Mouse (Mus musculus) urinary bladder, postnatal 10 days (tissue): Measurements from ENCODE around the gene Olfr338.
"Not testable (repeated sequence)": the region's sequence is repeated elsewhere in the genome, so short reads cannot be mapped to it uniquely, and the experiment has no call there.

Experiments
- DNase-seq: peaks from one replicate; pipeline ENCODE4 v3.0.0; 2022; ENCODE audit warnings: low spot score

The Olfr338 gene

GRCm38 (mm10) chr2:36373219-36373618 lies at the start of gene Olfr338:
Olfr338 (plus strand) TSS chr2:36373519.
- no peak for DNase-seq

DNA sequence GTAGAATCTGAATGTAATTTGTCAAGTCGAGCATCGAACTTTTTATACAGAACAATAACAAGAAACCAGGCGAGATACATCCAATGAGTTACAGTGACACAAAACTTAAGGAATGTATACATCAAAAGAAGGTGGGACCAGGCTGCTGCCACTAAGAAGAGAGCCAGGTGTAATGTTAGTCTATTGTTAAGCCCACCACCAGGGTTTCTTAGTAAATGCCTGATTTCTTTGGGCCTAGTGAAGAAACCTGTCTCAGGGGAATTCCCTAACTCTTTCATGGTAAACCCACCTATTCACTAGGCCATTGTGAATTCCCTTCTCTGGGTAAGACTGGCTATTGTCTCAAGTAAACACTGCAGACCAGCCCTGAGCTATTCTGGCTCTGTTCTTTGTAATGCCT lies 41.9 kb downstream of the Olfr338 start:
- DNase-seq = not testable (repeated sequence)

DNA sequence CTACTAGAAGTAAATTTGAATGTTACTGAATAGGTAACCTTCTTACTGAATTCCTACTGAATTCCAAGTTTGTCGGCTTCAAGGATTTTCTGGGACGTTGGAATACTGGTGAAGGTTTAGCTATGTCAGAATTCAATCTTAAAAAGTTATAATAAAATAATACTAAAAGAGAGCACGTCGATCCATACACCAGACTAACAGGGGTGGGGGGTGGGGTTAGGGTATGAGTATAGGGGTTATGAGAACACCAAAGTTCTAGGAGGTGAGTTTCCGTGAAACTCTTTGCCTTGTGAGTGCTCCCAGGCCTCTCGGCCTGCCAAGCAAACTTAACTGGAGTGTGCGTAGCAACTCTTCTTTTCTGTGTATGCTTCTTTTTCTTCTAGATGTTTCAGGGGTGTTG lies 42.3 kb downstream of the Olfr338 start:
- DNase-seq = not testable (repeated sequence)

- DNase-seq = no peak
Measured at GRCm38 (mm10) chr2:36418647-36419046, 45.3 kb downstream of the Olfr338 start, which contains the start of gene Olfr339. Olfr339 (plus strand) TSS chr2:36418947.
